Mouse (Mus musculus) liver, adult 2 months (tissue): Measurements from ENCODE around the gene Dlec1. TPM values are rescaled to one million over a fixed set of nuclear protein-coding genes. Genes with fewer than 3 reads are reported as not detected.

Source experiments
- DNase-seq: peaks from one replicate; pipeline ENCODE4 v3.0.0-alpha.2; 2011; ENCODE audit warnings: low read depth, low spot score; ENCODE audit errors: extremely low read depth
- H3K27ac ChIP-seq: fragments of 200-500 bp; replicated peaks from 2 replicates; pipeline ENCODE4 v1.5.1; 2012; ENCODE audit warnings: low read depth, mild to moderate bottlenecking, control low read depth, inconsistent platforms, low read length; ENCODE audit not compliant: insufficient read depth
- H3K27me3 ChIP-seq: fragments of 200-500 bp; 2 replicates; pipeline ENCODE4 v1.6.1; 2012; ENCODE audit warnings: mild to moderate bottlenecking, moderate library complexity, low read length, inconsistent platforms; ENCODE audit not compliant: control insufficient read depth, insufficient read depth
- H3K36me3 ChIP-seq: fragments of 200-500 bp; 2 replicates; pipeline ENCODE4 v1.6.1; 2012; ENCODE audit warnings: low read length, inconsistent platforms; ENCODE audit not compliant: control insufficient read depth, insufficient read depth
- H3K4me1 ChIP-seq: fragments of 200-500 bp; 2 replicates; pipeline ENCODE4 v1.6.1; 2011; ENCODE audit warnings: low read length; ENCODE audit not compliant: control insufficient read depth, insufficient read depth
- H3K4me3 ChIP-seq: fragments of 200-500 bp; 2 replicates; pipeline ENCODE4 v1.5.1; 2011; ENCODE audit warnings: low read depth, mild to moderate bottlenecking, control low read depth, low read length, moderate library complexity; ENCODE audit not compliant: insufficient read depth
- H3K79me2 ChIP-seq: fragments of 200-500 bp; 2 replicates; pipeline ENCODE4 v1.6.1; 2012; ENCODE audit warnings: inconsistent platforms, mild to moderate bottlenecking, low read length, moderate library complexity; ENCODE audit not compliant: control insufficient read depth, insufficient read depth
- H3K9ac ChIP-seq: fragments of 200-500 bp; 2 replicates; pipeline ENCODE4 v1.6.1; 2012; ENCODE audit warnings: low read depth, mild to moderate bottlenecking, control low read depth, inconsistent platforms, low read length
- CTCF ChIP-seq: fragments of 200-500 bp; IDR thresholded peaks from 2 replicates; pipeline ENCODE4 v1.5.1; 2011; ENCODE audit warnings: low read depth, low read length, control low read depth
- POLR2A ChIP-seq: fragments of 200-500 bp; IDR thresholded peaks from 2 replicates; pipeline ENCODE4 v1.6.1; 2011; ENCODE audit warnings: low read length, control low read depth; ENCODE audit not compliant: insufficient read depth; ENCODE audit errors: extremely low read depth
- WGBS: fragments of 180-500 bp; shearing (Covaris S2); methylation state at CpG from one replicate; pipeline ENCODE4 v1.1.7; 2018; 5-methylcytosine and 5-hydroxymethylcytosine counted together
- polyA plus RNA-seq: library from polyadenylated mRNA; depleted of rRNA; stranded (reverse); fragments of >200 nt; gene quantifications from 2 replicates; pipeline ENCODE4 v1.2.3, GENCODE M21; 2012; rRNA removed
- total RNA-seq: library from RNA; depleted of rRNA; stranded (reverse); fragments of >200 nt; gene quantifications from 2 replicates; pipeline ENCODE4 v1.2.3, GENCODE M21; 2014; rRNA removed

Dlec1 gene
- total and polyA plus RNA-seq, 2 experiments = 0.31 to 0.74 TPM

DNA sequence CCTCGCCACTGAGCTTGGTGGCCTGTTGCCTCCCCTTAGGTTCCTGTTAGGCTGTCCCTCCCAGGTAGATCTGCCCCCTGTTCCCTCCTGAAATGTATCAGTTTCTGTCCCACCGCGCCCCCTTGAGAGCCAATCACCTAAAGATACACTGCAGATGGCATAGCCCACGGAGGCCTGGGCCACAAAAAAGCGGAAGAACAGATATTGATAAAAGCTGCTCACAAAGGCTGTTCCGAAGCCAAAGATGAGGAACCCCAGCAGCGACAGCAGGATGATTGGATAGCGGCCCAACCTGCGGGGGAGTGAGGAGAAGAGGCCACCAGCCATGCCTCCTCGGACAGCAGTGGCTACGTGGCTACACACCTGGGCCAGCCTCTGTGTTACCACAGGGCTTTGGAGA, 77.0 kb downstream of the Dlec1 start:
- 97% methylated on average over 11 of the region's 11 CpGs for WGBS
- no peak overlapping the region for H3K4me3 ChIP-seq
- DNase-seq = no peak
- H3K27me3 ChIP-seq = no peaks in the 10 kb centered on the region
- H3K4me1 ChIP-seq = no peaks in the 10 kb centered on the region; the same call in 1 of the 2 replicates
- no peak overlapping the region for H3K9ac ChIP-seq
- no peak overlapping the region for H3K27ac ChIP-seq
- H3K36me3 ChIP-seq = no peaks in the 10 kb centered on the region
- TF ChIP-seq CTCF (no peak), POLR2A (no peak)
- H3K79me2 ChIP-seq = no peaks in the 10 kb centered on the region

DNA sequence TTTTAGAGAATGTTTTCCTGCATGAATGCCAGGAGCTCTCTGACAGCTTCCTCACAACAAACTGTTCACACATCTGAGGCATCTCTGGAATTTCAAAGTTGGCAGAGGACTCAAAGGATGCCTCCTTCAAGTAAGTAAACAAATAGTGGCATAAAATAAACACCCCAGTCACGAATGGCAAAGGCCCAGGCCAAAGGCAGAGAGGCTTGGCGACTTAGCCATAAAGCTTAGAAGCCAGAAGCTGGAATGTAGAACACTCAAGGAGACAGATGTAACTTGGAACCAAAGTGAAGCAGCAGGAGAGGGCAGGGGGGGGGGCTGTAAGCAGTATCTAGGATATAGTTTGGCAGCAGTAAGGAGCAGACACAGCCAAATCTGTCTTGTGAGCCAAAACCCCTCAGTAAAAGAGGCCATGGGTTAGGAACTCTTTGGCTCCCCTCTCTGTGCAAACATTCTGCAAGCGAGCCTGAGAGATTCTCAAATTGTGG, 79.0 kb downstream of the Dlec1 start:
- Histone ChIP-seq H3K9ac (no peak overlapping the region), H3K27me3 (no peaks in the 10 kb centered on the region), H3K36me3 (no peaks in the 10 kb centered on the region), H3K27ac (no peak overlapping the region), H3K4me3 (no peak overlapping the region), H3K79me2 (no peaks in the 10 kb centered on the region), H3K4me1 (no peaks in the 10 kb centered on the region; the same call in 1 of the 2 replicates)
- peak; percentile 58 for DNase-seq
- 5% methylated on average over 3 of the region's 3 CpGs for WGBS
- TF ChIP-seq CTCF (no peak), POLR2A (no peak)

DNA sequence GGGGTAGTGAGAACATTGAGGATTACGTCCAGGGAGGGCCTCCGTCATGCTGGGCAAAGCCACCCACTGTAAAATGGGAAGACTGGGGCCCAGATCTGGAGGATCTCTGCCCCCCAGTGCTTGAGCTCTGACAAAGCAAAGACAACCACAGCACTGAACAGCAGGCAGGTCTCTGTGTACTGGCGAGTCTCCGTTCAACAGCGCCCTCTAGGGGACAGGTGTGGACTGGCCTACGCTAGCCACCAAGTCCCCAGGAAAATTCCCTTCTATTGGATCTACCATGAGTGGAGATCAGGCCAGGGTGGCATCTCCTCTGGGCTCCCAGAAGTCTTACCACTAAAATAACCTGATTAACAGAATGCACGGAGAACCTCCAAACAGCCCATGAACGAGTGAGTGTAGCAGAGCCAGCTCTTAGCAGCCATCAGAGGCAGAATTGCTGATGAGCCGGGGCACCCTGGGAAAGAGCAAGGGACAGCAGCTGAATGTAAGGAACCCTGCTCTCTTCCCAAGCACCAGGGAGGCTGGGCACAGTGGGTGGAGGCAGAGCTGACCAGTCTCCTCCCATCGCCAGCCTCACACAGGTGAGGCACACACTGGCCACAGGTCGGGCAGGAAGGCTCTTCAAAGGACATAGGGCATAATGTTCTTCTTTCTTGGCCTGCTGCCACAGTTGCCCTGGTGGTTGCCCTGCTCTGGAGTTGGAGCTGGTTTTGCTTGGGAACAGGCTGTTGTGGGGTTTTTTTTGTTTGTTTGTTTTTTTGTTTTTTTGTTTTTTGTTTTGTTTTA, 90.1 kb downstream of the Dlec1 start:
- no peaks in the 10 kb centered on the region for H3K4me1 ChIP-seq
- 19% methylated on average over 11 of the region's 11 CpGs for WGBS
- no peaks in the 10 kb centered on the region for H3K79me2 ChIP-seq
- DNase-seq = peak; percentile 75
- H3K36me3 ChIP-seq = no peaks in the 10 kb centered on the region
- H3K27ac ChIP-seq = no peak overlapping the region
- H3K9ac ChIP-seq = no peak overlapping the region
- H3K4me3 ChIP-seq = no peak overlapping the region
- TF ChIP-seq CTCF = peak; percentile 97
- TF ChIP-seq POLR2A = no peak
- no peaks in the 10 kb centered on the region for H3K27me3 ChIP-seq

Other genes starting within 250 kb of the Dlec1 start
- 2.5 and 4.0 TPM in 2 replicates for gene Ctdspl, start 176.0 kb upstream of the Dlec1 start, total RNA-seq
- gene Ctdspl, start 176.0 kb upstream of the Dlec1 start, polyA plus RNA-seq = 2.8 and 3.5 TPM in 2 replicates
- gene Vill, start 49.7 kb upstream of the Dlec1 start, total RNA-seq = 2.3 and 3.0 TPM in 2 replicates
- gene Vill, start 49.7 kb upstream of the Dlec1 start, polyA plus RNA-seq = 0.50 and 1.2 TPM in 2 replicates
- 0.37 and 0.40 TPM in 2 replicates for gene Plcd1, start 9.0 kb upstream of the Dlec1 start, total RNA-seq
- 0.45 and 0.93 TPM in 2 replicates for gene Plcd1, start 9.0 kb upstream of the Dlec1 start, polyA plus RNA-seq
- 755 and 780 TPM in 2 replicates for gene Acaa1b, start 54.6 kb downstream of the Dlec1 start, total RNA-seq
- 1,396 and 1,582 TPM in 2 replicates for gene Acaa1b, start 54.6 kb downstream of the Dlec1 start, polyA plus RNA-seq
- 0.07 TPM in 1 of 2 replicates, not detected in the other for gene Gm47289, start 56.7 kb downstream of the Dlec1 start, total RNA-seq
- not detected in 2 replicates for gene Gm47289, start 56.7 kb downstream of the Dlec1 start, polyA plus RNA-seq
- 0.07 TPM in 1 of 2 replicates, not detected in the other for gene Slc22a13, start 106.6 kb downstream of the Dlec1 start, total RNA-seq
- gene Slc22a13, start 106.6 kb downstream of the Dlec1 start, polyA plus RNA-seq = 0.06 TPM in 1 of 2 replicates, not detected in the other
- 14.2 and 15.6 TPM in 2 replicates for gene Oxsr1, start 219.9 kb downstream of the Dlec1 start, total RNA-seq
- 7.6 and 8.6 TPM in 2 replicates for gene Oxsr1, start 219.9 kb downstream of the Dlec1 start, polyA plus RNA-seq
- 155 and 170 TPM in 2 replicates for gene Acaa1a, start 237.2 kb downstream of the Dlec1 start, total RNA-seq
- 280 and 328 TPM in 2 replicates for gene Acaa1a, start 237.2 kb downstream of the Dlec1 start, polyA plus RNA-seq
- 4.8 and 6.3 TPM in 2 replicates for gene Myd88, start 238.9 kb downstream of the Dlec1 start, total RNA-seq
- 9.8 and 11.3 TPM in 2 replicates for gene Myd88, start 238.9 kb downstream of the Dlec1 start, polyA plus RNA-seq